Mouse (Mus musculus): ENCODE measurements around the gene Zbtb12.

DNA sequence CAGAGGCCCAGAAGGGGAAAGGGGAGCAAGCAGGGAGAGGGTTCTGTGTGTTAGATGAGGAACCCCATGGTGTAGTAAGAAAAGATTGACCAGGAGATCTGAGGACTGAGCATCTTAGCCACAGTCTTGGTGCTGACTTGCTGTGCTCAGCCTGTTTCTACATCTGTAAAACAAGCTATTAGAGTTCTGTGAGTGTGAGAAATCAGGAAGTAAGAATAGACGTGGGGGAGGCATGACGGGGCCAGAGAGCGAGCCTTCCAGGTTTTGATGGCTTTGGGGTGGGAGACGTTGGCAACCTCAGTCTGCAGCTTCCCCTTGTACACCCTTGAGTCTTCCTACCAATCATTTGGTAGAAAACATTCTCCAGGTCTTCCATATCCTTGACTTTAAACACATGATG lies 20.6 kb upstream of the Zbtb12 start:
- no peak for TF ChIP-seq FLI1 (IDR thresholded peaks at IDR 0.05; ENCODE audit: low read length)
- no peak for TF ChIP-seq GATA1 (IDR thresholded peaks at IDR 0.05; ENCODE audit: borderline replicate concordance, low read length)
